Mouse (Mus musculus) embryo, embryonic 10 days (tissue): ENCODE measurements around the gene Eipr1.
A peak's percentile ranks its signal among the peaks of the same experiment; 100 is the strongest.
"Not testable (repeated sequence)": the region's sequence is repeated elsewhere in the genome, so short reads cannot be mapped to it uniquely, and the experiment has no call there.

Experiments
- DNase-seq: peaks from one replicate; pipeline ENCODE4 v3.0.0-alpha.2; 2015; ENCODE audit warnings: low spot score

Gene Eipr1

GRCm38 (mm10) chr12:28751508-28752263 is at the start of gene Eipr1:
Eipr1 (plus strand) TSS chr12:28751803.
- DNase-seq: peak; percentile 97

- peak; percentile 86 for DNase-seq
Measured at GRCm38 (mm10) chr12:28704381-28704780, 47.2 kb upstream of the Eipr1 start.

- no peak for DNase-seq
Measured at GRCm38 (mm10) chr12:28705204-28705603, 46.4 kb upstream of the Eipr1 start.

DNA sequence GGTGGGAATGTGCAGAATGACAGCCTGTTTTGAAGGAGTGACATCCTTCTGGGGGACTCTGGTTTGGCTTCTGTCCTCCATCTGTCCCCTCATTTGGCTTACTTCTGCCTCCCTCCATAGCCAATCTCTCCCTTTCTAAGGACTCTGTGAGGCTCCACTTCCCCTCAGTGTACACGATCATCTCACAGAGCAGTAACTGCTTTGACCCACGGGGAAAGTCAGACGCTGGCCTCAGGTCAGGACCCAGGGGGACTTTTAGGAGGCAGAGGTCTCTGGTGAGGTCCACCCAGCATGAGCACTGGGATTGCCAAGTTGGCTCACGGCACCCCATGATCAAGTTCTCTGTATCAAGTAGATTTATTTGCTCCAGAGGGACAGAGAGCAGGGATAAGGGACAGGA is 43.4 kb upstream of the Eipr1 start:
- DNase-seq: no peak

DNA sequence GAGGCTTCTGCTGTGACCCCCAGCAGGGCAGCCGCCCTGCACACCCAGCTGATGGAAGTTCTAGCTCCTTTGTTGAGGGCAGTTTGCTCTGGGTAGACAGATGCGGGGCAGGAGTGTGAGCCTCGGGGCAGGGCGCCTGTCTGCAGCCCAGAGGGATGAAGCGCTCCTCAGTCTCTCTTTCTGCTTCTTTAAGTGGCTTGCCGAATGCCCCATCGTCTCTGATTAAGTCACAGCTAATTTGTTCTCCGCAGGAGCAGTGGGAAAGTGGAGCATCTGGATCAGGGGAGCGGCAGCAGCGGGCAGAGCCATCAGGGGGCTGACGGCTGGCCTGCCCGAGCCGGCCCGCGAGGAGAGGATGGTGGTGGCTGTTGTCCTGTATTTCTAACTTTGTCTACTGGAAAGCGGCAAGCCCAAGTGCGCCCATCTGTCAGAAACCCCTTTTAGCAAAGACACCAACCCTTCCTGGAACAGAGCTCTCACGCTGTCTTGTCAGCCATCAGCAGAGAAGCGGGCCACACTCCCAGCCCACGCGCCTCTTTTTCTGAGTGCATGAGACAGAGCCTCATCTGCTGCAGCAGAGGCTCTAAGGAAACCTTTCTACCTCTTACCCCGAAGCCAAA is 40.9 kb upstream of the Eipr1 start:
- DNase-seq: no peak

- no peak for DNase-seq
Measured at GRCm38 (mm10) chr12:28714822-28715632, 36.6 kb upstream of the Eipr1 start.

DNA sequence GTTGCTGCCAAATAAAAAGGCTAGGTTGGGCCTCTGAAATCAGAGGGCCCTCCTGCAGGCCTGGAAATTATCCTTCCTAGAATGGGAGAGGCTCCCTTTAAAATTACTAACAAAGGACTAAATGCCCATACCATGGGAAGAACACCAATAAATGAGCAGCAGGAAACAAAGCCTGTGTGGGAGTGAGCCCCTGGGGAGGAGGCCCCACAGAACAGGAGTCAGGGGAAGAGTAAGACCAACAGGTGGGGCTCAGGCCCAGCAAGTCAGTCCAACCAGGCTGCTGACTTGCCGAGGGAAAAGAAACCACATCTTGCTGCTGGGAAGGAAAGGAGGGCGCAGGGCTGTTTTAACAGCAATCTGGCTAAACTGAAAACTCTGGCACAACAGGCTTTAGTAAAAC is 34.5 kb upstream of the Eipr1 start:
- DNase-seq: no peak

GRCm38 (mm10) chr12:28718106-28718505 is 33.5 kb upstream of the Eipr1 start:
- DNase-seq: no peak

- DNase-seq: no peak
Measured at GRCm38 (mm10) chr12:28724366-28724765, 27.2 kb upstream of the Eipr1 start.

- no peak for DNase-seq
Measured at GRCm38 (mm10) chr12:28726204-28726603, 25.4 kb upstream of the Eipr1 start.

DNA sequence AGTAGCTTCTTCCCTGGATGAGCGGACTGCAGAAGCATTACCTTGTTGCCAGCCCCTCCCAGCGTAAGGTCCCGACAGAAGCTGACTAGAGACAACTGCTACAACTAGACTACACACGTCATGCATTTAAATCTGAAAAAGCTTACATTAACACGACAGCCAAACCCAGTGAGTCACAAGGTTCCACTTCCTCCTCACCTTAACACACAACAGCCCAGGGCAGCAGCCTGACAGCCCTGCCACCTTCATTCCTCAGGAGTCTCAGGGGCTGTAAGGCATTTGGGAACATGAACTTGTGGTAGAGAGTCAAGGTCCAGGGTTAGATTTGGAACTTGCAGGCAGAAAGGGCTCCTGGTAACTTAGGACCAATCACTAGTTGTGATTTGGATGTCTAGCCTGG is 24.5 kb upstream of the Eipr1 start:
- no peak for DNase-seq

- no peak for DNase-seq
Measured at GRCm38 (mm10) chr12:28732631-28733030, 19.0 kb upstream of the Eipr1 start.

DNA sequence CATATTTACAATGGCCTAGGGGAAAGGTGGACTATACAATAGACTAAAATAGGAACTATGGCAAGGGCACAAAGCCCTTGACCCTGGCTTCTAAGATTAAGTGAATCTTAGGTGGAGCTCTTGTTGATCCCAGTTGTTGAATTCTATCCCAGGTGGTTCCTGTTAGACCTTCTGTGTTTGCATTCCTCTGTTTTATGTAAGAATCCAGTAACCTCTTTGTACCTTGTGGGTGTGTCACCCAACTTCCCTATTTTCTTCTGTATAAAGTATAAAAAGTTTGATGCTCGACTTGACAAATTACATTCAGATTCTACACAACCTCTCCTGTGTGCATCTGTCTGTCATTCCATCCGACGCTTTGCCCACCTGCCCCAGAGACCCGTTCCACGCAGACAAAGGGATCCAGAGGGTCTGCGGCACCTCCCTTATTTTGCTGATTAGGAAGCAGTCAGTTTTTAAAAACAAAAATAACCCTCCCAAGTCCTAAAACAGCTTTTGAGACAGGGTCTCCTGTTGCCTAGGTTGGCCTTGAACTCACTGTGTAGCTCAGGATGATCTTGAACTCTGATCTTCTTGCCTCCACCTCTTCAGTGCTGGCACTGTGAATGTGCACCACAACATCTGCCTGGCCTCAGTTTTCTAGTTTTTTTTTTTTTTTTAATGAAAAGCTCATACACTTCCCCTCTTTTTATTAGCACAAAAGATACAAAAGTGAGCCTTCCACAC is 17.9 kb upstream of the Eipr1 start:
- DNase-seq: not testable (repeated sequence)

GRCm38 (mm10) chr12:28734271-28734670 is 17.3 kb upstream of the Eipr1 start:
- no peak for DNase-seq

DNA sequence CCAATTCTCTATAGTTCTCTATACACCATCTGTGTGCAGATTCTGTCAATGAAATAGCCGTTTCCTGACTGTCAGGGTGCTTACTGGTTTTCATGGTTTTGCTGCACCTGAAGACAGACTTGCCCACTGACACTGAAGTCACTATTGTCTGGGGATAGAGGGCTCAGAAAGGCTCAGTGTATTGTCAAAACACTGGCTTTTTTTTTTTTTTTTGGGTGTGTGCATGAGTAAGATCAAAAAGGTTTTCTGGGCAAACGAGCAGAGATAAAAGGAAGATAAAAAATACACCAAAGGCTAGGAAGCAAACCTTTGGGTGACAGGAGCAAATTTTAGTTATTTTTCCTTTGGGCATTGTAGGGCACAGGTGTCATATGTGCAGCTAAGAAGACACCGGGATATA is 16.3 kb upstream of the Eipr1 start:
- DNase-seq: no peak

- no peak for DNase-seq
Measured at GRCm38 (mm10) chr12:28743328-28743727, 8.3 kb upstream of the Eipr1 start.

GRCm38 (mm10) chr12:28750021-28750633 is 1.5 kb upstream of the Eipr1 start, which contains the start of gene Trappc12:
Trappc12 (minus strand) TSS chr12:28750472.
- peak; percentile 96 for DNase-seq

GRCm38 (mm10) chr12:28750876-28751275 is 727 bp upstream of the Eipr1 start:
- no peak for DNase-seq

- DNase-seq: no peak
Measured at GRCm38 (mm10) chr12:28756019-28756418, 4.4 kb downstream of the Eipr1 start.

- no peak for DNase-seq
Measured at GRCm38 (mm10) chr12:28769953-28770352, 18.4 kb downstream of the Eipr1 start.

DNA sequence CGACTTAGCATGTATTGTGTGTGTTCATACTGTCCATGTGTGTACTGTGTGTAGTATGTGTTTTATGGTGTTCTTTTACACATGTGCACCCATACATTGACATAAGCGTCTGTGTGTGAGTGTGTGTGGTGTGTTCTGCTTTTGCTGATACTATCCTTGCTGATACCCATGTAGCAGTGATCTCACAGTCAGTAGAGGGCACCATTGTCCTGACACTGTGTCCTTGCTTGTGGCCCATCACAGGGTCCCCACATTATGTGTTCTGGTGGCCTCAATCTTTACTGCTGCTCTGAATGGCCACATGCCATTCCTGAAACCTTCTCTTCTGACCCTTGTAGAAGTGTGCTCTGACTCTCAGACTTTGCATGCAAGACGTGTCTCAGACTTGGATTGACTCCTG is 22.2 kb downstream of the Eipr1 start:
- DNase-seq: peak; percentile 71

GRCm38 (mm10) chr12:28775120-28775519 is 23.5 kb downstream of the Eipr1 start:
- DNase-seq: no peak
